Mouse (Mus musculus) T-cell, adult 2 months (primary cell): ENCODE data around the gene Galns.
"Not testable (repeated sequence)": the region's sequence is repeated elsewhere in the genome, so short reads cannot be mapped to it uniquely, and the experiment has no call there.

Experiments
- DNase-seq: peaks from one replicate; pipeline ENCODE4 v3.0.0; 2022; ENCODE audit warnings: low spot score

Galns gene

DNA sequence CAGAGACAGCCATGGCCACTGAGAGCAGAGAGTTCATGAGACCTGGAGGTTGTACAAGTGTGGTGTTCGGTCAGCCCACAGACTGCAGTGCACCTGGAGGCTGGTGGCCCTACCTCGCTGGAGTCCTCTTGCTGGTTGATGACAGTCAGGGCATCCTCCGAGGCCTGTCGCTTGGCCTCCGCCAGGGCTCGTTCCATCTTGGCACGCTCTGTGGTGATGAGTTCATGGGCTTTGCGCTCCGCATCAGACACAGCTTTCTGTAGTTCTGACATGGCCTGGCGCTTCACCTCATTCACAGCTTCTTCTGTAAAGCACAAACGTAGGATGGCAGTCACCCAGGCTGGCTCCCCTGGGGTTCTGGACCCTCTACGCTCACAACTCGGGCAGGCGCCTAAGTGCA lies 21.9 kb upstream of the Galns start:
- no peak for DNase-seq

- DNase-seq: not testable (repeated sequence)
These were observed 20.9 kb upstream of the Galns start for GRCm38 (mm10) chr8:122632134-122632533.

DNA sequence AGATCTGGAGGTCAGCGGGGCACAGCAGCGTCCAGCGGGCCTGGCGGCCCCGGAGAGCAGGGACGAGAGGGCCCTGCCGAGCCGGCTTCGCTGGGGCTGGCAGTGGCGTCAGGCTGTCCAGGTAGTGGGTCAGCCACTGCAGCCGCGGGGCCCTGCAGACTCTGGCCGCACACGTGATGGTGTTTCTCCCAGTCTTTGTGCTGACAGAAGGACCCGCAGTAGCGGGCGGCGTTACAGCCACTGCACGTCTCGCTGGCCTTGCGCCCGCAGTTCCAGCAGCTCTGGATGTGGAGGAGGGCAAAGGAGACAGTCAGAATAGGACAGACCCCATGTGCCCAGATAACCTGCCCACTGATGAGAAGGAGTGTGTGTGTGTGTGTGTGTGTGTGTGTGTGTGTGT lies 19.4 kb upstream of the Galns start:
- no peak for DNase-seq

DNA sequence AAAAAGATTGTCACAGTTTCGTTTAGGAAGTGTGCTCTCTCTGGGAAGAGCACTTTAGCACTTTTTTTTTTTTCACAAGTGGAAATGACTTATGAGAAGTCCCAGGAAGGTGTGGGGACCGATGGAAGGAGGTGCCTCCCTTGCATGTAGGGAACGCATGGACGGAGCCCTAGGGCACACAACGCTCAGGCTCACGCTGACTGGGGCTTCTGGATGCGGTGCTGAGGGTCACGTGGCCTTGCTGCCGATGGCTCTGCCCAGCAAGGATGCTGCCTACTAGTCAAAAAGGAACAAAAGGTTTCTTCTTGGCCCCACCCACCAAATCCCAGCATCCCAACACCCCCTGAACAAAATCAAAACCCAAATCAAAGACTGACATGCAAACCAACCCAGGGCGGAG lies 18.1 kb upstream of the Galns start:
- no peak for DNase-seq

GRCm38 (mm10) chr8:122626896-122627295 lies 15.6 kb upstream of the Galns start:
- no peak for DNase-seq

DNA sequence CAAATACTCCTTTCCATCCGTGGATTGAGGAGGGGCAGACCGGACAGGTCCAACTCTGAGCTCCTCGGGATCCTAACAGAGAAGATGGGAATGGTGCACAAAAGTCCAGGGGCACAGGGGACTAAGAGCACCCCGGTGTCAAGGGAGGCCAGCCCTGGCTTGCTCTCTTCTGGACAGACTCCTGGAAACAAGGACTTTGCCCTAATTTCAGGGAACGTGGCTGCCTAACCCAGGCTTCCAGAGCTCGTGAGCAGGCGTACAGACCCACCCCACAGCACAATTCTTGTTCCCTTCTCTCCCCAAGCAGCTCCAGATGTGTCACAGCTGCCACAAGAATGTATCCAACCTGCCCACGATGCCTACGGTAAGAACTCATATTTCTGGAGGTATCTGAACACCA lies 14.5 kb upstream of the Galns start:
- DNase-seq: no peak

GRCm38 (mm10) chr8:122624653-122625052 lies 13.4 kb upstream of the Galns start:
- no peak for DNase-seq

DNA sequence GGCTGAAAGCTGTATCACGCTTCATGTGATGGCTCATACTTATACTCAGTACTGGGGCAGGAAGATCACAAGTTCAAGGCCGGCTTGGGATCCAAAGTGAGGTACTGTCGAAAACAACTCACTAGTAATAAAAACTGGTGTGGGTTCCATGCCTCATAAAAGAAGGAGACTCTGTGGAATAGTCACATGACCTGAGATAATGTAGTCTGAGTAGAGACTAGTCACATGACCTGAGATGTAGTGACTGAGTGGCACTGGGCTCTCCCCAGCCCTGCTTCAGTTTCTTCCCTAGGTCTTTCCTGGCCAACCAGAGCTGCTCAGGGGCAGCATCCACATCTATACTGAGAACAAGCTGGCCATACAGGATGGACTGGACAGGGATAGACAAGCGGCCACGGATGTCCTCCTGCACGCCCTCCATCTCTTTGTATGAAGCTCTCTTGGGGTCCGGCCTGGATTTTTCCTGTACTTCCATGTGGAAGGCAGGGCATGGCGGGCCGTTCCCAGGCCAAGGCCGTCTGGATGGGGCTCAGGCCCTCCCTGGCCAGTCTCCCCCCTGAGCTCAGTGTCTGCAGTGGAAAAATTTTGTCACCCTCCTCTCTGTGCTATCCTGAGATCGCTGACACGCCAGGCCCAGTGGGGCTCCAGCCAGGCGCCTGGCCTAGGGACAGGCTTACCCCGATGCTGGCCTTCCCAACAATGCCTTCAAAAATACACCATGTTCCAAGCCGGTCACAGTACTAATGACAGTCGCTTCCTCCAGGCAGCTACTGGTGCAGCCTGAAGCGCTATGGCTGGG lies 12.8 kb upstream of the Galns start:
- DNase-seq: no peak

DNA sequence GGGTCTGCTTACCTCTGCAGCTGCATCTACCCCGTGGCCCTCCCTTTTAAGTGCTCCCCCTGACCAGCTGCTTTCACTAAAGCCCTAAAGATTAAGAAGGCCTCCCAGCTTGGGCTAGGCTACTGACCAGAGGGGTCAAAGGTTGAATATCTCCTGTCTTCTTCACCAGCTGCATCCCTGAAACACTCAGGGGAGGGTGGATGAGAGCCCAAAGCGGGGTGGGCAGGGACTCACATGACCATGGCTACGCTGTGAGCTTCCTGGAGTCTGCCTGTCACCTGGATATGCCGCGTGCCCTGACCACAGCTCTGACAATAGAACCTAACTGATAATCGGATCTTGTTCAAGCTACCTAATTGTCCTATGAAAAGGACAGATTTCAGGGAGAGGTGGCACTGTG lies 11.5 kb upstream of the Galns start, which contains the start of gene Pabpn1l:
Gene Pabpn1l (minus strand): TSS at position 13 of the 400 bp plus-strand sequence.
- no peak for DNase-seq

DNA sequence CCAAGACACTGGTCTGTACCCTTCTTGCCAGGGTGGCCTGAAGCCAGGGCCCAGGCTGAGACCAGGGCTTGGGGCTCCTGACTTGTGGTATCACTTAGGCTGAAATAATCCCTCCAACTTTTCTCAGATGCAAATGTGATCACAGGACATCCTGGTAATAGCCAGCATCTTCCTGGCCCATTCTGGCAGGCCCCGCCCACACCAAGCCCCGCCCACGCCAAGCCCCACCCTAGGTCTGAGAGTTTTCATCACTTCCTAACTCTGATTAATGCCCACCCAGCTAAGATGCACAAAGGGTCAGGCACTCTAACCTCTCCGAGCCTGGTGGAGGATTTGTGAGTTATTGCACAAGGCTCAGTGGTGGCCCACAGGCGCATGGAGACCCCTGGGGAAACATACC lies 9.2 kb upstream of the Galns start:
- DNase-seq: no peak

GRCm38 (mm10) chr8:122618660-122619378 lies 7.6 kb upstream of the Galns start:
- no peak for DNase-seq

DNA sequence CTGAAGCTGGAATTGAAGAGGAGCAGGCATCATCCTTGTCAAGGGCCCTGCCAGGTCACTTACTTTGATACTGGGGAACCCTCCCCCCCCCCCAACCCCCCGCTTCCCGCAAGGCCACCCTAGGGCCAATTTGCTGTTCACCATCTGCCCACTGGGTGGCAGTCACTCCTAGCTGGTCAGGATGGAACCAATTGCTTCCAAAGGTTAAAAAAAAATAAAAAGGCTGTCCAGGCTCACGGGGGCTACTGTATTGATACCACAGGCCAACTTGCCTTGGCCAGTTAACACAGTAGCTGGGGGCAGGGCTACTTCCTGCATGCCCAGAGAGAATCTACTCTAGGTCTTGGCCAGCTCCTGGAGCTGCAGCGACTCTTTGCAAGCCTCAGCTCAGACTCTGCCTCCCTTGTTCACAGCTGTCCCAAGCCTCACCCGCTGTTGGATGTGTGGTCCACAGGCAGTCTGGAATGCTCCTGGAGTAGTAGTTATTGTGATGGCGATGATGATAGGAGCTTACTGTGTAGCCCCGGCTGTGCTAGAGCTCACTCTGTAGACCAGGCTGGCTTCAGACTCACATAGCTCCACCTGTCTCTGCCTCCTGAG lies 6.8 kb upstream of the Galns start:
- peak; percentile 64 for DNase-seq

DNA sequence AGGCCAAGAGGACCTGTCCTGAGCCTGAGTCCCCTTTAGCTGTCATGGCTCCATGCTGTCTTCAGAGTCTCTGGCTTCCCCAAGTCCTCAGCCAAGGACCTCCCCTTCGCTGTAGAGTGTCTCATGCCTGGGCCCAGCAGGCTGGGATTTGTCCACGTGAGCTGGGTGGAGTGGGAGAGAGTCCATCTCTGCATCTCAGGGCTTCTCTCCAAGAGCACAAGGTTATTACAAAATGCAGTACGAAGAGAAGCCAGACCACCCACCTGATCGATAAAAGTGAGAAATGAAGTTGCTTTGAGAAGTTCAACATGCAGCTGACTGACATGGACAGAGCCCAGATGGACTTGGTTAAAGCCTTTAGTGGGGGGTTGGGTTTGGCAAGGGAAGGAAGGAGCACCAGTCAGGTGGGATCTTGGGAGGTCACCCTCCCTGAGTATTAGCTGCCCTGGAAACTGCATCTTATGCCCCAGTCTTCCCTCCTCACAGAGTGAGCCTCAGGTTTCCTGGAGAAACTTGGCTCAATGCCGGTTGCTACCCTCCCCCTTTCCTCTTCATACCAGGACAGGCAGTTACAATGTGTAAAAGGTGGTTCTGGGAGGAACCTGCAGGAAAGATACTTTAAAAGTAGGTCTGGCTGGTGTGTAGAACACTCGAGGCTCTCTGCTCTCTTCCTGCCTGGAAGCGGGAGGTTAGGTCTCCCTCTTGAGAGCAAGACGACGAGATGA lies 5.1 kb upstream of the Galns start:
- DNase-seq: no peak

GRCm38 (mm10) chr8:122610612-122611277 lies 518 bp downstream of the Galns start:
- DNase-seq: no peak

- no peak for DNase-seq
These were observed 1.1 kb downstream of the Galns start for GRCm38 (mm10) chr8:122610209-122610608.

GRCm38 (mm10) chr8:122606810-122607209 lies 4.5 kb downstream of the Galns start:
- no peak for DNase-seq

DNA sequence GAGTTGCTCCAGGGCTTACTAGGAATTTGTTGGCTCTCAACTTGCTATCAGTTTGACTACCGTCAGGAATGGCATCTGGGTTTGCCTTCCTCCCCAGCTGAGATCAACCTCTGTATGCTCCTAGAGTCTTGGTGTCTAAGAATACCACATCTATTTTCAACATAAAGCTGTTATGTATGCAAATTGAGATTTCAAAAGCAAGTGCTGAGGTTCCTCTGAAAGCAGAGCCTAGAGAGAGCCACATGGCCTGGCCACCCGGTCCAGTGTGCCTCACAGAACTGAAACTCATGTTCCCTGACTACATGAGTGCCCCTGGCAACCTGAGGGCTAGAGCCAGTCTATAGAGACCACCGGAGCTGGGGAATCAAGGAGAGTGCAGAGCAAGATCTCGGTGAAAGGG lies 5.9 kb downstream of the Galns start:
- DNase-seq: no peak

GRCm38 (mm10) chr8:122604640-122605039 lies 6.6 kb downstream of the Galns start:
- no peak for DNase-seq

DNA sequence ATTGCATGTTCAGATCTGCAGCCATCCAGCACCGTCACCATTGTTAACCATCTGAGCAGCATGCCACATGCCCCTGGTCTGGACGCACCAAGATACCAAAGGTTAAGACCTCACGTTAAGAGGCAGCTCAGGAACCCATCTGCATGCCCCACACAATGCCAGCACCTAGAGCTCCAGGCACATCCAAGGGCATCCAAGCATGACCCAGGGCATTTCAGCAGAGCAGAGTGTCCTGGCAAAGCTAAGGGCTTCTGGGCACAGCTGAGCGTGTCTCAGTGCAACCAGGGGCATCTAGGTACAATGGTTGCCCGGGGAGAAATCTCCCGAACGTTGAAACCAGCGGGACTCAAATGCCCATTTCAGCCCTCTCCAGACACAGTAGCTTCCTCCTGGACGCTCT lies 10.6 kb downstream of the Galns start:
- DNase-seq: no peak

- no peak for DNase-seq
These were observed 15.2 kb downstream of the Galns start for GRCm38 (mm10) chr8:122596031-122596430.

DNA sequence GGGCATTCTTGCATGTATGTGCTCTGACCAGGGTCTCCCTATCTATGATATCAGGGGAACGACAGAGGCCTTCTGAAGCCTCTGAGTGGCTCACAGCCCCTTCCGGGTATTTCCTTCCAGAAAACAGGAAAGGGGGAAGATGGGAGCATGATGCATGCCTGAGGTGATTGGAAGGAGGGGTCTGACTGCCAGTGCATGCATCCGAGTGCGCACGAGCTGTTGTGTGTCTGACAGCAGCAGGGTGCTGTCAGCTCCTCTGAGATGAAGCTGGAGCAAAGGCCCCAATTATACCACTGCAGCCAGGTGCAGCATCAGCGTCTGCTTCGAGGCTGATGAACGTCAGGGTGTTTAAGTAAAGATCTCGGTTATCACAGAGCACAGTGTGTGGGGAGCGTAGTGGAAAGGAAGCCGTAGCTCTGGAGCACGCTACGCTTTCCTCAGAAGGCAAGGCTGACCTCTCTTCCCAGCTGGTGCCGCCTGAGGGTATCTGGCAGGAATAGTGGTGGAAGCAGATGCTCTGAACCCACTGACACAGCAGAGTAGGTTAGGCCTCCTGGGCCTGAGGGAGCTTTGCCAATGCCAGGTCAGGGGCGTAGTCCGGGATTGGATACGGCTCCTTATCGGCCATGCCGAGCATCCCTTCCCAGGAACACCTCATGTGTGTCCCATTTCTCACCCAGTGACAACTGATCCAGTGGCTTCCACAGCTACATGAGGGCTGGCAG lies 17.3 kb downstream of the Galns start:
- no peak for DNase-seq
